Mouse (Mus musculus) limb, embryonic 14.5 days (tissue): ENCODE results near the gene Rab3b. TPM values are rescaled to one million over a fixed set of nuclear protein-coding genes. Genes with fewer than 3 reads are reported as not detected.

Source experiments
- ATAC-seq: fragments of 200-750 bp; cut with Nextera tagmentation; 2 replicates; pipeline ENCODE4 v1.8.0; 2017; ENCODE audit warnings: low read depth, moderate number of reproducible peaks, moderate TSS enrichment; ENCODE audit not compliant: low FRiP score
- DNase-seq: peaks from one replicate; pipeline ENCODE4 v3.0.0-alpha.2; 2015; ENCODE audit warnings: low spot score
- H3K27ac ChIP-seq: fragments of 300-500 bp; sonication (generic); replicated peaks from 2 replicates; pipeline ENCODE4 v1.5.1; 2014; ENCODE audit warnings: low read depth, mild to moderate bottlenecking, low read length, moderate library complexity, mixed read lengths
- H3K27me3 ChIP-seq: fragments of 300-500 bp; sonication (generic); 2 replicates; pipeline ENCODE4 v1.6.1; 2014; ENCODE audit warnings: low read length, mixed read lengths; ENCODE audit not compliant: control insufficient read depth, insufficient read depth
- H3K36me3 ChIP-seq: fragments of 300-500 bp; sonication (generic); 2 replicates; pipeline ENCODE4 v1.6.1; 2014; ENCODE audit warnings: mild to moderate bottlenecking, low read length, moderate library complexity, mixed read lengths; ENCODE audit not compliant: control insufficient read depth, insufficient read depth
- H3K4me1 ChIP-seq: fragments of 300-500 bp; sonication (generic); 2 replicates; pipeline ENCODE4 v1.6.1; 2014; ENCODE audit warnings: antibody characterized with exemption, low read length, mixed read lengths; ENCODE audit not compliant: control insufficient read depth, insufficient read depth
- H3K4me2 ChIP-seq: fragments of 300-500 bp; sonication (generic); replicated peaks from 2 replicates; pipeline ENCODE4 v1.6.1; 2014; ENCODE audit warnings: low read depth, mild to moderate bottlenecking, low read length, moderate library complexity; ENCODE audit not compliant: severe bottlenecking
- H3K4me3 ChIP-seq: fragments of 300-500 bp; sonication (generic); replicated peaks from 2 replicates; pipeline ENCODE4 v1.5.1; 2014; ENCODE audit warnings: low read length
- H3K9ac ChIP-seq: fragments of 300-500 bp; sonication (generic); 2 replicates; pipeline ENCODE4 v1.6.1; 2014; ENCODE audit warnings: mild to moderate bottlenecking, low read depth, low read length, moderate library complexity; ENCODE audit not compliant: severe bottlenecking
- H3K9me3 ChIP-seq: fragments of 300-500 bp; sonication (generic); 2 replicates; pipeline ENCODE4 v1.6.1; 2016; ENCODE audit warnings: low read length; ENCODE audit not compliant: control insufficient read depth
- POLR2A ChIP-seq: fragments of 200-500 bp; IDR thresholded peaks from 2 replicates; pipeline ENCODE4 v1.8.0; 2012; ENCODE audit warnings: inconsistent platforms, mild to moderate bottlenecking, moderate library complexity, borderline replicate concordance; ENCODE audit not compliant: insufficient read depth, insufficient read length; ENCODE audit errors: extremely low read depth
- WGBS: fragments of 180-500 bp; shearing (Covaris S2); extraction: QIAGEN DNeasy Blood & Tissue Kit; methylation state at CpG from one replicate; pipeline ENCODE4 v1.1.7; 2014; 5-methylcytosine and 5-hydroxymethylcytosine counted together
- polyA plus RNA-seq, 2 experiments: library from polyadenylated mRNA; depleted of rRNA in 1 of 2; stranded (reverse) in 1 of 2; unstranded in 1 of 2; fragments of >200 nt; fragmentation: Nextera tagmentation in 1 of 2; extraction: Ambion mirVana in 1 of 2; gene quantifications; 2 replicates each; pipeline versions ENCODE4 v1.2.1 to v1.2.3; 2012 to 2014

Rab3b gene
- polyA plus RNA-seq, 2 experiments, result 9.8 to 15.0 TPM

GRCm38 (mm10) chr4:108990032-108990431 is 111.2 kb downstream of the Rab3b start:
- H3K9me3 ChIP-seq, result no peaks in the 10 kb centered on the region
- H3K36me3 ChIP-seq, result no peaks in the 10 kb centered on the region
- H3K27ac ChIP-seq, result no peak overlapping the region
- DNase-seq (no peak), ATAC-seq (no peak)
- no peak overlapping the region for H3K4me3 ChIP-seq
- no peak overlapping the region for H3K4me2 ChIP-seq
- no peaks in the 10 kb centered on the region for H3K27me3 ChIP-seq
- H3K4me1 ChIP-seq, result no peaks in the 10 kb centered on the region
- TF ChIP-seq POLR2A, result no peak
- H3K9ac ChIP-seq, result no peak overlapping the region

DNA sequence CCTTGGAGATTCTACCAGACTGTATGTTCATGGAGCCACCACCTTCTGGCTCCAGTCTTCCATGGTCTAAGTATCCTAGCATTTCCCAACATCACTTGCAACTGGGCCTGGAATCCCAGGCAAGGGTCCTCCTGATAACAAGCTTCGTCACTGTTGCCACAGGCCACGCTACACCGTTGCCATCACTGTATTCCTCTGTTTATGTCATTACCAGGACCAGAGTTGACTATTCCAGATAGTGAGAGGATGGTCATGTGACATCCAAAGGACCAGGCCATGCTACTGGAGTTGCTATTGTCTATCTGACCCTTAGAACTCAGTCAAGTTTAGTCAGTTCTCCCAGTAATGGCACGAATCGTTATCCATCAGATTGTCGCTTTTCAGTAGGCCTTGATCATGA is 111.7 kb downstream of the Rab3b start:
- Histone ChIP-seq H3K36me3 (no peaks in the 10 kb centered on the region), H3K4me1 (no peaks in the 10 kb centered on the region), H3K4me2 (no peak overlapping the region), H3K27ac (no peak overlapping the region), H3K9me3 (no peaks in the 10 kb centered on the region), H3K4me3 (no peak overlapping the region), H3K9ac (no peak overlapping the region), H3K27me3 (no peaks in the 10 kb centered on the region)
- DNase-seq, result no peak
- no peak for ATAC-seq
- WGBS, result 92% methylated on average over 6 of the region's 6 CpGs
- no peak for TF ChIP-seq POLR2A

- no peak for TF ChIP-seq POLR2A
- no peak overlapping the region for H3K27ac ChIP-seq
- no peak overlapping the region for H3K4me2 ChIP-seq
- DNase-seq (no peak), ATAC-seq (no peak)
- no peaks in the 10 kb centered on the region for H3K27me3 ChIP-seq
- H3K4me3 ChIP-seq, result no peak overlapping the region
- H3K9me3 ChIP-seq, result no peaks in the 10 kb centered on the region
- no peaks in the 10 kb centered on the region for H3K4me1 ChIP-seq
- H3K9ac ChIP-seq, result no peak overlapping the region
- no peaks in the 10 kb centered on the region for H3K36me3 ChIP-seq
These were observed 112.9 kb downstream of the Rab3b start for GRCm38 (mm10) chr4:108991811-108992210.

Other genes starting within 250 kb of the Rab3b start
- gene 3110021N24Rik, start 159.4 kb upstream of the Rab3b start, polyA plus RNA-seq (2012; rRNA removed), result 0.26 and 0.29 TPM in 2 replicates
- gene 3110021N24Rik, start 159.4 kb upstream of the Rab3b start, polyA plus RNA-seq (2014; fragmentation: Nextera tagmentation; extraction: Ambion mirVana), result 1.5 and 2.3 TPM in 2 replicates
- gene Zfyve9, start 98.3 kb upstream of the Rab3b start, polyA plus RNA-seq (2012; rRNA removed), result 8.2 and 9.6 TPM in 2 replicates
- 5.8 and 6.0 TPM in 2 replicates for gene Zfyve9, start 98.3 kb upstream of the Rab3b start, polyA plus RNA-seq (2014; fragmentation: Nextera tagmentation; extraction: Ambion mirVana)
- 73.8 and 99.9 TPM in 2 replicates for gene Btf3l4, start 45.4 kb upstream of the Rab3b start, polyA plus RNA-seq (2012; rRNA removed)
- 167 and 179 TPM in 2 replicates for gene Btf3l4, start 45.4 kb upstream of the Rab3b start, polyA plus RNA-seq (2014; fragmentation: Nextera tagmentation; extraction: Ambion mirVana)
- gene Txndc12, start 44.5 kb upstream of the Rab3b start, polyA plus RNA-seq (2012; rRNA removed), result 65.2 and 76.3 TPM in 2 replicates
- 105 and 116 TPM in 2 replicates for gene Txndc12, start 44.5 kb upstream of the Rab3b start, polyA plus RNA-seq (2014; fragmentation: Nextera tagmentation; extraction: Ambion mirVana)
- 39.9 and 49.7 TPM in 2 replicates for gene Kti12, start 31.3 kb upstream of the Rab3b start, polyA plus RNA-seq (2012; rRNA removed)
- gene Kti12, start 31.3 kb upstream of the Rab3b start, polyA plus RNA-seq (2014; fragmentation: Nextera tagmentation; extraction: Ambion mirVana), result 45.1 and 47.3 TPM in 2 replicates
- gene A730015C16Rik, start 30.4 kb upstream of the Rab3b start, polyA plus RNA-seq (2012; rRNA removed), result 0.08 and 0.22 TPM in 2 replicates
- 1.4 and 1.6 TPM in 2 replicates for gene A730015C16Rik, start 30.4 kb upstream of the Rab3b start, polyA plus RNA-seq (2014; fragmentation: Nextera tagmentation; extraction: Ambion mirVana)
- gene Nrd1, start 121.6 kb downstream of the Rab3b start, polyA plus RNA-seq (2012; rRNA removed), result 114 and 133 TPM in 2 replicates
- 50.1 and 50.6 TPM in 2 replicates for gene Nrd1, start 121.6 kb downstream of the Rab3b start, polyA plus RNA-seq (2014; fragmentation: Nextera tagmentation; extraction: Ambion mirVana)